Mouse (Mus musculus) liver, embryonic 14.5 days (tissue): Measurements from ENCODE around the gene Fam131a. TPM values are rescaled to one million over a fixed set of nuclear protein-coding genes. Genes with fewer than 3 reads are reported as not detected.

Experiments used
- ATAC-seq: fragments of 200-750 bp; cut with Nextera tagmentation; 2 replicates; pipeline ENCODE4 v1.8.0; 2017; ENCODE audit warnings: moderate number of reproducible peaks, mild to moderate bottlenecking, moderate library complexity; ENCODE audit not compliant: insufficient read depth
- DNase-seq, 3 experiments: peaks; one replicate each; pipeline ENCODE4 v3.0.0-alpha.2; 2012 to 2013; ENCODE audit warnings: low read depth in 3 of 3, low spot score in 3 of 3
- H3K27ac ChIP-seq: fragments of 300-500 bp; sonication (generic); 2 replicates; pipeline ENCODE4 v1.5.1; 2014; ENCODE audit warnings: moderate library complexity, mild to moderate bottlenecking, control low read depth, inconsistent platforms
- H3K27me3 ChIP-seq: fragments of 300-500 bp; sonication (generic); 2 replicates; pipeline ENCODE4 v1.6.1; 2014; ENCODE audit warnings: mild to moderate bottlenecking, low read length, moderate library complexity; ENCODE audit not compliant: control insufficient read depth, insufficient read depth
- H3K36me3 ChIP-seq: fragments of 300-500 bp; sonication (generic); replicated peaks from 2 replicates; pipeline ENCODE4 v1.6.1; 2014; ENCODE audit warnings: low read depth; ENCODE audit not compliant: control insufficient read depth, insufficient read depth
- H3K4me1 ChIP-seq, 2 experiments: fragments of 200-500 bp in 1 of 2; fragments of 300-500 bp in 1 of 2; sonication (generic) in 1 of 2; replicated peaks; 2 replicates each; pipeline ENCODE4 v1.6.1; 2012 to 2014; ENCODE audit warnings: antibody characterized with exemption in 1 of 2, inconsistent platforms in 1 of 2, low read length in 1 of 2; ENCODE audit not compliant: control insufficient read depth in 2 of 2, insufficient read depth in 2 of 2
- H3K4me2 ChIP-seq: fragments of 300-500 bp; sonication (generic); 2 replicates; pipeline ENCODE4 v1.6.1; 2014; ENCODE audit warnings: low read depth, mild to moderate bottlenecking, control low read depth, moderate library complexity
- H3K4me3 ChIP-seq, 2 experiments: fragments of 200-500 bp in 1 of 2; fragments of 300-500 bp in 1 of 2; sonication (generic) in 1 of 2; 2 replicates each; pipeline ENCODE4 v1.5.1; 2012 to 2014; ENCODE audit warnings: low read depth in 2 of 2, low read length in 2 of 2, mild to moderate bottlenecking in 2 of 2, control low read depth in 1 of 2, inconsistent platforms in 1 of 2, moderate library complexity in 1 of 2; ENCODE audit not compliant: insufficient read depth in 1 of 2
- H3K9ac ChIP-seq: fragments of 300-500 bp; sonication (generic); replicated peaks from 2 replicates; pipeline ENCODE4 v1.6.1; 2014; ENCODE audit warnings: mild to moderate bottlenecking, control low read depth, moderate library complexity
- H3K9me3 ChIP-seq: fragments of 300-500 bp; sonication (generic); 2 replicates; pipeline ENCODE4 v1.6.1; 2016; ENCODE audit warnings: low read length, mixed read lengths; ENCODE audit not compliant: control insufficient read depth
- CTCF ChIP-seq: IDR thresholded peaks from 2 replicates; pipeline ENCODE4 v1.5.1; 2016; ENCODE audit warnings: antibody characterized with exemption, low read depth, control low read depth
- EP300 ChIP-seq: IDR thresholded peaks from 2 replicates; pipeline ENCODE4 v1.6.1; 2016; ENCODE audit warnings: antibody characterized with exemption, low read depth
- whole genome bisulfite sequencing: fragments of 180-500 bp; shearing (Covaris S2); extraction: QIAGEN DNeasy Blood & Tissue Kit; methylation state at CpG from one replicate; pipeline ENCODE4 v1.1.7; 2014; ENCODE audit not compliant: insufficient replicate concordance; 5-methylcytosine and 5-hydroxymethylcytosine counted together
- polyA plus RNA-seq, 2 experiments: library from polyadenylated mRNA; depleted of rRNA in 1 of 2; stranded (reverse) in 1 of 2; unstranded in 1 of 2; fragments of >200 nt; fragmentation: Nextera tagmentation in 1 of 2; extraction: Ambion mirVana in 1 of 2; gene quantifications; 2 replicates each; pipeline versions ENCODE4 v1.2.1 to v1.2.3; 2012 to 2014

The Fam131a gene
- polyA plus RNA-seq, 2 experiments: 1.3 to 1.4 TPM

DNA sequence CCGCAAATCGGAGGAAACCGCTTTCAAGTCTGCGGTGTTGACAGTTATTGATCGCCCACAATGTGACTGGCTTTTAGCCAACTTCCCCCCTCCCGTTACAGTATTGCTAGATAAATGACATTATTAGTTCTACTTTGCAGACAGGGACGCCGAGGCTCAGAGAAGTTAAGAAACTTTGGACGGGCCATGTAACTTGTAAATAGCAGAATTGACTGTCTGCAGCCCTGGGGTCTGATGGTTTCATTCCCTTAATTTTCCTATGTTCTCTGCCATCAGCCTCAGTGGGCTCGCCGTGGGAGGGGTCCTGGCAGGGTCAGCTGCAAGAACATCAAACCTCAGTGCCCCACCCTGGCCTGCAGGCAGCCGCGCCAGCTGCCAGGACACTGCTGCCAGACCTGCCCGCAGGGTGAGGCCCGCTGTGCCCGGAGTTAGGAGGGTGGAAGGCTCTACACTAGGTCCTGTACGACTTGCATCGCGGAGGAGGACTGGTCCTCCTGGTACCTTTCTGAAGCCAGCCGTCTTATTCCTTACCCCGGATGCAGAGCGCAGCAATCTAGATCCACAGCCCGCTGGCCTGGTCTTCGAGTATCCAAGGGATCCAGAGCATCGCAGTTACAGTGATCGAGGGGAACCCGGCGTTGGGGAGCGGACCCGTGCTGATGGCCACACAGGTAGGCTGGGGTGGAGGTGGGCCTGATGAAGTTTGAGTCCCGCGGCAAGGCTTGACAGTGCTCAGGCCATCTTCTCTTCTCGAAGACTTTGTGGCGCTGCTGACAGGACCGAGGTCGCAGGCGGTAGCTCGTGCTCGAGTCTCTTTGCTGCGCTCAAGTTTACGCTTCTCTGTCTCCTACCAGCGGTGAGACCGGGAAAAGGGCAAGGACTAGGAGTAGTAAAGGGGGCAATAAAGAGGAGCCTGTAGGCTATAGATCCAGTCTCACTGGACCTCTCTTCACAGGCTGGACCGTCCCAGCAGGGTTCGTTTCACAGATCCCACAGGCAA lies 41.0 kb downstream of the Fam131a start, which contains the start of gene Thpo:
TSS of gene Thpo (minus strand) at position 781 of the 1,000 bp plus-strand sequence.
- ATAC-seq (no peak), DNase-seq (no peak)
- Histone ChIP-seq H3K4me2 (peak within 1 kb of the TSS; percentile 62), H3K27ac (no peak within 1 kb of the TSS), H3K4me1 (0 out of 4 replicates have a peak, but pooled peaks cover 0 to 2% of the 10 kb centered on the region in 2 experiments), H3K9ac (no peak within 1 kb of the TSS), H3K4me3 (peak within 1 kb of the TSS; percentile 20 to 49), H3K9me3 (no peaks in the 10 kb centered on the region), H3K36me3 (no peaks in the 10 kb centered on the region), H3K27me3 (peaks cover 53% of the 10 kb centered on the region)
- TF ChIP-seq CTCF (0 out of 2 replicates have a peak, but pooled peaks have one; percentile 2), EP300 (no peak)
- WGBS: 3% methylated on average over 45 of the region's 45 CpGs

DNA sequence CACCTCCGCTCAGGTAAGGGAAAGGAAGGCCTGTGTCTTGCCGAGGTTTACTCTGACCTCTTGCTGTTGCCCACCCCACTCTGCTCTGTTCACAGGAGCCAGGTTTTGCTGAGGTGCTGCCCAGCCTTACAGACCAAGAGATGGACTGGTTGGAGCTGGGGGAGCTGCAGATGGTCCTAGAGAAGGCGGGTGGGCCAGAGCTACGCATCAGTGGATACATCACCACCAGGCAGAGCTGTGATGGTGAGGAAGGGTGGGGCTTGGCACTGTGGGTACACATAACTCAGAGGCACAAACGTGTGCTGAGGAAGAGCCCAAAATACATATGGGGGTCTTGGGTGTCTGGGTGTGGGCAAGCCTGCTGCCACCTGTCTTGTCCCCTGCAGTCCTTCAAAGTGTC lies 42.6 kb downstream of the Fam131a start:
- no peaks in the 10 kb centered on the region for H3K9me3 ChIP-seq
- DNase-seq: no peak
- H3K4me1 ChIP-seq: no peaks in the 10 kb centered on the region
- H3K4me3 ChIP-seq: no peak overlapping the region
- no peak overlapping the region for H3K4me2 ChIP-seq
- WGBS: 48% methylated on average over 5 of the region's 5 CpGs
- no peak overlapping the region for H3K9ac ChIP-seq
- no peak for ATAC-seq
- H3K36me3 ChIP-seq: no peaks in the 10 kb centered on the region
- TF ChIP-seq EP300 (no peak), CTCF (no peak)
- H3K27ac ChIP-seq: no peak overlapping the region
- H3K27me3 ChIP-seq: peaks cover 53% of the 10 kb centered on the region

DNA sequence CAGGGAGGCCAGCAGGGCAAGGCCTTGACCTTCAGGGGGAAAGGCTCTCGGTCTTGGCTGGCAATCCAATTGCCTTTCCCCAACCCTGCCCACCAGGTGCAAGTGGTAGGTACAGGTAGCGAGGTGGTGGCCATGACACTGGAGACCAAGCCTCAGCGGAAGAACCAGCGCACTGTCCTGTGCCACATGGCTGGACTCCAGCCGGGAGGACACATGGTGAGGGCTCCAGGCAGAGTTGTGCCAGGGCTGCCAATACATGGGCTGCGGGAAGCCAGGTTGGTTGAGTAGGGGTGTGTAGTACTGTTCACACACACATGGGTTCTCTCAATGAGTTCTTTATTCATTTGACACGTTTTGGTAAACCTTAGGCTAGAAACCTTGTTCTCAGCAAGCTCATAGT lies 43.1 kb downstream of the Fam131a start:
- WGBS: 60% methylated on average over 7 of the region's 7 CpGs
- no peaks in the 10 kb centered on the region for H3K9me3 ChIP-seq

DNA sequence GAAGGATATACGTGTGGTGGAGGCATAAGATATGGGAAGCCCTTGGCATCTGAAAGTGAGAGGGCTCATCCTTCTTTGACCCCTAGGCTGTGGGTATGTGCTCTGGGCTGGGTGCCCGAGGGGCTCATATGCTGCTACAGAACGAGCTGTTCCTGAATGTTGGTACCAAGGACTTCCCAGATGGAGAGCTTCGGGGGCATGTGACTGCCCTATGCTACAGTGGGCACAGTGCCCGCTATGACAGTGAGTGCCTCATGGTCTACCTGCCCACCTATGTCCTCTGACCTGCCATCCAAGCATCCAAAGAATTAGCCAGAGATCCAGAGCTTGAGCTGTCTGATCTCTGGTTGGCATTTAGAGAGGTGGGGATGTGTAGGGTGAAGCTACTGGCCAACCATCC lies 43.8 kb downstream of the Fam131a start:
- H3K27me3 ChIP-seq: peaks cover 47% of the 10 kb centered on the region
- WGBS: 58% methylated on average over 5 of the region's 5 CpGs
- H3K36me3 ChIP-seq: no peaks in the 10 kb centered on the region
- H3K4me1 ChIP-seq: no peaks in the 10 kb centered on the region
- TF ChIP-seq EP300 (no peak), CTCF (no peak)
- DNase-seq (no peak), ATAC-seq (no peak)
- no peak overlapping the region for H3K9ac ChIP-seq
- H3K27ac ChIP-seq: no peak overlapping the region
- H3K4me3 ChIP-seq: no peak overlapping the region
- H3K4me2 ChIP-seq: no peak overlapping the region
- no peaks in the 10 kb centered on the region for H3K9me3 ChIP-seq

More for the DNA sequence above, 43.1 kb downstream of the Fam131a start:
- H3K36me3 ChIP-seq: no peaks in the 10 kb centered on the region
- ATAC-seq (no peak), DNase-seq (no peak)
- no peak for TF ChIP-seq EP300
- no peak overlapping the region for H3K9ac ChIP-seq
- peaks cover 53% of the 10 kb centered on the region for H3K27me3 ChIP-seq
- no peak overlapping the region for H3K4me2 ChIP-seq
- H3K27ac ChIP-seq: no peak overlapping the region
- H3K4me3 ChIP-seq: no peak overlapping the region
- H3K4me1 ChIP-seq: no peaks in the 10 kb centered on the region

DNA sequence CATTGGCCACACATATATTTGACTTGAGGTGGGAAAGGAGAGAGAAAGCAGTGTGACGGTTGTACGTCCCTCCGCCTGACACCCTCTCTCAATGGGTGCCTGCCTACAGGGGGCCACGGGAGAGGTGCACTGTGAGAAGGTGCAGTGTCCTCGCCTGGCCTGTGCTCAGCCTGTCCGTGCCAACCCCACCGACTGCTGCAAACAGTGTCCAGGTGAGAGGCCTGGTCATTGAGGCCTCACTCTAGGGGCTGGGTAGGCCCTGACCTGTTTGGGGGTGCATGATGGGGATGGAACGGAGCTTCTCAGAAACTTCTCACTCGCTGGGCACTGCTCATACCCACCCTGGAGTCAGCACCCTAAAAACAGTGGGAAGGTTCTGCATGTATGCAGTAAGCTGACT lies 46.8 kb downstream of the Fam131a start:
- Histone ChIP-seq H3K4me2 (no peak overlapping the region), H3K9ac (no peak overlapping the region), H3K9me3 (no peaks in the 10 kb centered on the region), H3K4me3 (no peak overlapping the region), H3K4me1 (no peaks in the 10 kb centered on the region), H3K36me3 (no peaks in the 10 kb centered on the region), H3K27me3 (peaks cover 17% of the 10 kb centered on the region), H3K27ac (no peak overlapping the region)
- 69% methylated on average over 9 of the region's 9 CpGs for WGBS
- DNase-seq (no peak), ATAC-seq (no peak)
- TF ChIP-seq EP300: no peak
- TF ChIP-seq CTCF: no peak
